Mouse (Mus musculus): ENCODE results near the gene Tmem184a. TPM values are rescaled to one million over a fixed set of nuclear protein-coding genes. Genes with fewer than 3 reads are reported as not detected.
A peak's percentile ranks its signal among the peaks of the same experiment; 100 is the strongest.

Tmem184a gene
- total RNA-seq, 2 experiments from 2014 or later: 0.96 to 1.4 TPM

DNA sequence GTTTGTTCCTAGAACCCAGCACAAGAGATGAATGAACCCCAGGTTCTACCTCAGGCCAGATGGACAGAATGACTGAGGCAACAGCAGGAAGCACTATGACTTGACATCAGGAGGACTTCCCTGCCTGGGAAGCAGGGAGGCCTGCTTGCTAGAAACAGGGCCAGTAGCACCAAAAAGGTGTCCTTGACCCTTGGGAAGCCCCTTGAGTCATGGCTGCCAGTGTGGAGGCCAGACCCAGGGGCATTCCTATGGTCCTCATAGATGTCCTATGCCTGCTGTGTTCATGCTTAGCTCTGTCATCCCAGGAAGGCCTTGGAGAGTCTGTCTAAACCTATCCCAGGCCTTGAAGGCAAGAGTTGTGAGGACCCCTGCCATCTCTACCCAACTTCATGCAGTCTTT lies 3.3 kb downstream of the Tmem184a start:
- DNase-seq: no peak
- intact Hi-C loops (cut with DNase I): loop anchor here (5.0 kb wide), 1 partner anchor 34 kb away; no protein-coding TSS in a partner anchor

DNA sequence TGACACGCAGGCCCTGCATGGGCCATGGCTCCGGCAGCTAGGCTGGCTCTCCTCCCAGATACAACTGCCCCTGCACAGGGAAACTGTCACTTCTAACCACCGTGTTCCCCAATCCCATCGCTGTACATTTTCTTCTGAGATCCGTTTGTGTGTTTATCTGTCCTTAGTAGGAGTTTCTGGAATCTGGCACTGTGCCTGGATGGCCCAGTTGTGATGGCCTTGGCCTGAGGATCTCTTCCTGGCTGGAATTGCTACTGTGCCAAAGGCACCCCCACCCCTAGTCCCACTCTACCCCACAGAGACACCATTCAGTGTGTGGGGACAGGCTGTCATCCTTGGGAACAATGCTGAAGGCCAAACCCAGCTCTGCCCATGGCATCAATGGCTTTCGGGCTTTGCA lies 3.8 kb downstream of the Tmem184a start:
- DNase-seq: no peak
- intact Hi-C loops (cut with DNase I): loop anchor here (5.0 kb wide), 1 partner anchor 34 kb away; no protein-coding TSS in a partner anchor

DNA sequence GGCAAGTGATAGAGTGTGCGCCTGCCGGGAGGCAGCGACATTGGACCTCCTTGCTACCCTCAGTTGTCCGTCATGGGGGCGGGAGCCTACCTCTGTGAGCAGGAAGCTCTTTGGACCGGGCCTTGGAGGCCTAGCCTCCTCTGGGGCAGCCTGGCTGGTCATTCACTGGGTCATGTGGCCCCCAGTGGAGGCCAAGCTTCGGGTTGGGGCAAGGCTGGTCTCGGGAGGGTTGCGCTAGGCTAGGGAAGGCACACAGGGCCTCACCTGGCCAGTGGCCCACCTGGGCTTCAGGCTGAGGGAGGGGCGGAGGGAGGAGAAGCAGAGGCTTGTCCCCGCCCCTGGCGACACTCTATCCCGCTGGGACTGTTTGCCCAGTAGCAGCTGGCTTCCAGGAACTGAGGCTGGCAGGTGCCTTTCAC lies 5.7 kb downstream of the Tmem184a start:
- intact Hi-C loops (cut with DNase I): no loop called here
- no peak for DNase-seq

DNA sequence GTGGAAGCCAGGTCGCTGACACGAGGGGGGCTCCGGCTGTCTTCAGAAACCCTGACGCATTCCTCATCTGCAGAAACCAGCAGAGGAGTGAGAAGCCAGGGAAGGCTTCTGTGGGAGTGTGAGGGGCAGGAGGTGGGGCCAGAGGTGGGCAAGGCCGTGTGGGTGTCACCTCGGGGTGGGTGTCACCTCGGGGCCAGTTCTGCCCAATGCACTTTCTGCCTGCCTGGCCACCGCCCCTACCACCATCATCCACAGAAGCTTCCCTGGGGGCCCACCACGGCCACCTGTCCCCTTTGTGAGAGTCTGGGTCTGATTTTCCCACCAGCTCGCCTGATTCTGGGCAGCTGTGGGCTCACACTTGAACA lies 6.6 kb downstream of the Tmem184a start:
- no peak for DNase-seq
- intact Hi-C loops (cut with DNase I): no loop called here

DNA sequence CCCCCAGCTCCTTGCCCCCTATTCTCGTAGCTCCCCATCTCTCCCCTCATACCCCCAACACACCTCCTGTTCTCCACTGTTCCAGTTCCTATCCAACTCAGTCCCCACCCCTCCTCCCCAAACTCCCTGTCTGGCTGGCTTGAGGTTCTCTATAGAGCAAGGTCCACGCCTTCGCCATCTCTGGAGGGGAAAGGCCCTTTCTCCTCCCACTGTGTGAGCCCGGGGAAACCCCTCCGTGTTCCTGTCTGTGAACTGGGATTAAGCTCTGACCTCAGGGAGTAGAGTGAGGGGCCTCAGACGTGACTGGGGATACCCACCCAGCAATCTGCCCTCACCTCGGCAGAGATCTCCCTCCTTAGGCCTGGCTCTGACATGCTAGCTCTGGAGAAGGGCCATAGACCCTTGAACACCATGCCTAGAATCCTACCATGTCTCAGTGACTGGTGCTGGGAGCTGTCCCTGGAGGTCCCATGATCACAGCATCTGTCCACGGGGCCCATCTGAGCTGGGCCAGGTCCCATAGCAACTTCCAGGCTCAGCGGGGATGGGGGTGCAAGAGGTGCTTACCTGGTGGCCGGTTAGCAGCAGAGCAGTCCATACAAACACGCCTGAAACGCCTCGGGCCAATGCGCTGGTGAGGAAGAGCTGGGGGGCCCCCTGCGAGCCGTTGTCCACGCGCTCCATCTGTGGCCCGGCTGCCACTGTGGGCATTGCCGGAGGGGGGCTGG lies 7.2 kb downstream of the Tmem184a start:
- intact Hi-C loops (cut with DNase I): no loop called here

DNA sequence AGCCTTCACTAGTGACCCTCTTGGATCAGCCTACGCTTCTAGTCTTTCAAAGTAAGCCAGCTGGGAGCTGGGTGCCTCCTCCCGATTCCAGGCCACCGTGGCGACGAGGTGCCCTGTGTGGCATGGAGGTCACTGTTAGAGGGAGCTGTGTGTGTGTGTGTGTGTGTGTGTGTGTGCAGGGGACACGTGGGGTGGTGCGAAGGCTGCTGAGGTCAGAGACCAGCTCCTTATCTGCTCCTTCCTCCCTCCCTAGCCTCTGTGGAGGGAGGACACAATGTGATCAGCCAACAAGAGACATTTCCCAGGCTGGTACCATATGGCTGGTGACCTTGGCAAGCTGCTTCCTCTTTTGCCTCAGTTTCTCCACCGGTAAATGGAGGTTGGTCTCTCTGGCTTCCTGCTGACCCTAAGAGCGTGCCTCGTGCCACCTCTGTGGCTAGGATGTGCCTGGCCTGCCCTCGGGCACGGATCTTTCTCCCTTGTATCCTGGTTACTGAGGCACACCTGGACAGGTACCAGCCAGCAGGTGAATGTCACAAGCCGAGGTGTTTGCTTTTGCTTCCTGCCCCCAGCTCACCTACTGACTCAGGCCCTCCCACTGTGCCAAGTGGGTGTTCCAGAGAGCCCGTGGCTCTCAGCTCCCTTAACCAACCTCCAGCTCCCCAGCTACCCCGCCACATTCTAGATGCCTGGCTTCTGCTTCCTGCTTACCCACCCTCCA lies 7.9 kb downstream of the Tmem184a start:
- intact Hi-C loops (cut with DNase I): no loop called here
- no peak for DNase-seq

More for the DNA sequence above, 7.2 kb downstream of the Tmem184a start:
- DNase-seq: no peak

DNA sequence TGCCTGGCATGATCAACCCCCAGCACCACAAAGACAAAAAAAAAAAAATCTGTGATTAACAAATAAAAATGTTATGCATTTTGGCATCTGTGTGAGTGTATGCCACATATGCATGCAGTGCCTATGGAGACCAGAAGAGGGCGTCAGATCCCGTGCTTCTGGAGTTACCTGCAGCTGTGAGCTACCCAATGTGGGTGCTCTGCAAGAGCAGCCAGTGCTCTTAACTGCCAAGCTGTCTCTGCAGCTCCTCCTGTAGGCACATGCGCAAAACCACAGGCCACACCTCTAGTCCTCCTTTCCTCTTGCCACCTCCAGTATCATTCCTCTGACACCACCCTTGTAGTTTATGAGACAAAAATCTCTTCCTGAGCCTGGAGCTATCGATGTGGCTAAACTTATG lies 10.3 kb downstream of the Tmem184a start:
- no peak for DNase-seq
- intact Hi-C loops (cut with DNase I): no loop called here

DNA sequence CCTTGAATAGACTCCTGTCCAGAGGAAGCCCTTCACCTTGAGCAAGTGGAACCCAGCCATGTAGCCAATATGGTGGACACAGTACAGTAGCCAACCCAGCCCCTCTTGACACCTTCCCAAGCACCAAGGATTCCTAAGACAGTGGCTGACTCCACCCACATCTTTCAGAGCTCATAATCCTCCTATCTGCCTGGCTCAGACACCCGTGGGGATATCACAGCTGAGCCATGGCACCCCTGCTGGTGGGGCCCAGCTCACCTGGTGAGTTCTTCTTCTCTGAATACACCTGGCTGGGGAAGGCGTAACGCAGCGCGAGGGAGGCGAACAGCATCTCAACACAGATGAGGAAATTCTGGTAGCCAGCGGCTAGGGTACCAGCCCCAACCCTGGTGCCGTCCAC lies 13.8 kb downstream of the Tmem184a start:
- intact Hi-C loops (cut with DNase I): no loop called here
- no peak for DNase-seq

DNA sequence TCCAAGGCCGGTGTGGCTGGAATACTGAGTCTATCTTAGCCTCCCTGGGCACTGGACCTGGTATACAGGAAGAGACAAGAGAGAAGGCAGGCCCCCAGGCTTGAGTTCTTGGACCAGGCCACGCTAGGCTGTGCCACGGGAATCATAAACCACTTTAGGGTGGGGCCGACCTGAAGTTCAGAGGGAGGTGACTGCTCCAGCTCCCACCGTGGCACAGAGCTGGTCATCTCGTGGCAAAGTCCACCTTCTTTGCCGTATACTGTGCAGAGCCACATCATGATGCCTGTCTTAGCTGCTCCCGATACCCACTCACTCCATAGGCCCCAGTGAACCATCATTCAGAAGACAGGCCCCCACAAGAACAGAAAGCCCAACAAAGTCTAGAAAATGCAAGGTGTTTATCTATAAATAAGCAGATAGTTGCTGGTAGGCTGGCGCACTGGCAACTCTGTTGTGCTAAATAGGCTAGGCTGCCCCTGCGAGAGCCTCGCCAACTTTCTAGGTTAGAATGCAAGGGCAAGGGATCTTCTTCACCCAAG lies 15.1 kb downstream of the Tmem184a start:
- DNase-seq: no peak

DNA sequence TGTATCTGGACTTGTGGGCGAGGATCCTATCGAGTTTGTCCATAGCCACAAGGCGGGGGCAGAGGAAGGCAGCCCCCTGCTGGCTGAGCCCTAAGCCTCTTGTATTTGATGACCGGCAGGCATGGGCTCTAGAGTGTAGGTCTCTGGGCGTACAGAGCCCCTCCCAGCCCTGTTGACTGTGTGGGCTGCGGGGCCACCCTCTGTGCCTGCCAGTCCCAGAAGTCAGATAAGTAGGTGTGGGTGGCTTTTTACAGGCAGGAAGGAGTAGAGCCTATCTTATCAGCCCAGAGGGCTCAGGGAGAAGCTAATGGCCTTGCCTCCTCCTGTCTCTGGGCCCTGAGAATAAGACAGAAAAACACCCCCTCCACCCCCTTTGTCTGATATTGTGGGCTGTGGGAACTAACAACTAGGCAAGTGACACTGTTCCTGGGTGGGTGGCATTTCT lies 15.6 kb downstream of the Tmem184a start:
- intact Hi-C loops (cut with DNase I): no loop called here
- no peak for DNase-seq

More for the DNA sequence above, 15.1 kb downstream of the Tmem184a start:
- intact Hi-C loops (cut with DNase I): no loop called here

DNA sequence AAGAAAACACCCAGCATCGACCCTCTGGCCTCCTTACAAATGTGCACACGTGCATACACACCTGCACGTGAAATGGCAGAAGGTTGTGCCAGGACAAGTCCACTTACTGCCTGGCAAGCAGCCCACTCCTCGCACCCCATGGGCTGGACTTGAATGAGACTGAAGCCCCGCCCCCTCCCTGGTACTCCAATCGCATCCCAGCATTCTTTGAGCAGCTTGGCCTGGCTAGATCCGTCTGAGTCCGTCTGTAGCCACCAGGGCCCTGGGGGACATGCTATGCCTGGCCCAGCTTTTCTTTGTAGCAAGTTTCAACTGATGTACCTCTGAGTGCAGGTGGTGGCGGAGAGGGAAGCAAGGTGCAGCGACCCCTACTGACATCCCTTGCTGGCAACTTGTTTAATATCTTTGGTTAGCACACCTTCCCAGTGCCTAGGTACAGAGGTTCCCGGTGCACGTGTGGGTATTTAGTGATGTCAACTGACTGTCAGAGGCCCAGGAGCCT lies 16.1 kb downstream of the Tmem184a start:
- intact Hi-C loops (cut with DNase I): no loop called here

DNA sequence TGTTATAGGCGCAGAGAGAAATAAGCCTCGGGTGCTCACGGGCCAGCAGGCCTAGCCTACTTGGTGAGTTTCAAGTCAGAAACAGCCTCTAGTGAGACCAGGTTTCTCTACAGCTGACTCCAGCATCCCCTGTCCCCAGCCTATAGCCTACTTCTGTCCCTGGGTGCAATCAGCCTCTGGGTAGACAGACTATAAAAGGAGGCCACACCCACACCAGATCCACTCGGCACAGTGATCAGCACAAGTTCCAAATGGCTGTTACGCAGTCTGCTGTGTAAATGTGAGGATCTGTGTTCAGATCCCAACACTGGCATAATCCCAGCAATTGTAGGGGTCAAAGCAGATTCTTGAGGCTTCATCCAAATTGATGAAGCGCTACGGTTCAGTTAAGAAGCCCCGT lies 16.6 kb downstream of the Tmem184a start:
- intact Hi-C loops (cut with DNase I): no loop called here
- DNase-seq: no peak

More for the DNA sequence above, 16.1 kb downstream of the Tmem184a start:
- DNase-seq: no peak

DNA sequence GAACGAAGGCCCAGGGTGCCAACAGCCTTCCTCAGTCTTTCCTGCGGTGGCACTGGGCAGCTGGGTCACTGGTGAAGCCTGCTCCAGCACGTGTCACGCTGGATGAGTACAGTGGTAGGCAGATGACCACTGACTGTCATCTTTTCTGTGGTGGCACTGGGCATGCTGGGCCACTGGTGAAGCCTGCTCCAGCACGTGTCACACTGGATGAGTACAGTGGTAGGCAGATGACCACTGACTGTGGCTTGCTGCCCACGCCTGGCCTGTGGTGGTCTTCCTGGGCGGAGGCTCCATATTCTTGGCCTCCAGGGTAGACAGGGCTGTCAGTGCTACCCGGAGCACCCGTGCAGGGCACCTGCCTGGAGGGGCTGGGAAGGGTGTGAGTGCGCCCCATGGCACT lies 17.8 kb downstream of the Tmem184a start:
- intact Hi-C loops (cut with DNase I): no loop called here
- DNase-seq: no peak

DNA sequence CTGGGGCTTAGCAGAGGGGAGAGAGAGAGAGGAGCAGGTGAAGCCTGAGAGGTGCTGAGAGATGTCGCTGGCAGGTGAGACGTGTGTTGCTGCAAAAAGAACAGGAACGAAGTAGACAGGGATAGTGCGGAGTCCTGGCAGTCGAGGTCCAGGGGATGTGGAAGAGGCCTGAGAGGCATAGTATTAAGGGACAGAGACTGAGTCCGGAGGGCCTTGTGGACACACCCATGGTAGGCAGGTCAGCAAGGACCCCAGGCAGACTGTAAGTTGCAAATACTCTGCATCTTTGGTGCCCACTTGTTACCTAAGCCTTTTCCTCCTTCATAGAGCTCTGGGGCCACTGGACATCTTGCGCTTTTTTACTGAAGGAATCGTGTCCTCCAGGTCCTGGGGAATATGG lies 18.5 kb downstream of the Tmem184a start:
- DNase-seq: no peak

DNA sequence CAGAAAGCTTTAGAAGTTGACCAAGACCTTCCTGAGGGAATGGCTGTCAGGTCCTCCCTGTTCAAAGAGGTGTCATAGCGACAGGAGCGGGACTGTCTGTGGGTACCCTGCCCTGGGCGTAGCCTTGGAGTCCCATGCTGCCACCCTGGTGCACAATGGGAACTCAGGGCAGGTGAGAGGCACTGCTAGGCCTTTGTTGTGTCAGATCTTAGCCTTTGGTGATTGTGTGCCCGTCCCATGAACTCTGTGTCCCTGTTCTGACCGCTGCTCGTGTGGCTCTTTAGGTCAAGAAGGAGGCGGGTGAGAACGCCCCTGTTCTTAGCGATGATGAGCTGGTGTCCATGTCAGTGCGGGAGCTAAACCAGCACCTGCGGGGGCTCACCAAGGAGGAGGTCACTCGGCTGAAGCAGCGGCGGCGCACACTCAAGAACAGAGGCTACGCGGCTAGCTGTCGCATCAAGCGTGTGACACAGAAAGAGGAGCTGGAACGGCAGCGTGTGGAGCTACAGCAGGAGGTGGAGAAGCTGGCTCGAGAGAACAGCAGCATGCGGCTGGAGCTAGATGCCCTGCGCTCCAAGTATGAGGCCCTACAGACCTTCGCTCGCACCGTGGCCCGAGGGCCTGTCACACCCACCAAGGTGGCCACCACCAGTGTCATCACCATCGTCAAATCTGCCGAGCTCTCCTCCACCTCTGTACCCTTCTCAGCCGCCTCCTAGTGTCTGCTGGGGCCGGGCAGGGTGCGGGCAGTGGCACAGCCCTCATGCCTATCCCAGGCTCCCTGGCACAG lies 19.7 kb downstream of the Tmem184a start:
- no peak for DNase-seq
- intact Hi-C loops (cut with DNase I): no loop called here

More for the DNA sequence above, 18.5 kb downstream of the Tmem184a start:
- intact Hi-C loops (cut with DNase I): no loop called here

DNA sequence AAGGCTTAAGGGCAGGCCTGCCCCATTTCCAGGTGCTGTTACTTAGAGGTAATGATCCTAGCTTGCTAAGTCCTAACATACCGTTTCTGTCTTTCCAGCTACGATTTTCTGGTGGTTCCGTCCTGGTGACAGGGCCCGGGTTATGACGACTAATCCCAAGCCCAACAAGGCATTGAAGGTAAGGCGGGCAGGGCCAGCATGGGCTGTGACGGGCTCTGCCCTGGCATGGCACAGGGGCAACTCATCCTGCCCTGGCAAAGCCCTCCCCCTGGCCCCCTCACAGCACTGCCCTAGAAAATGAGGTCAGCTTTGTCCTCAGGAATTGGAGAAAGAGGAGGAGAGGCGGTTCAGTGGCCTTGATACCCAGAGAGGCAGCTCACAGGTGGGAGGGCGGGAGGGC lies 20.7 kb downstream of the Tmem184a start:
- no peak for DNase-seq
- intact Hi-C loops (cut with DNase I): no loop called here

DNA sequence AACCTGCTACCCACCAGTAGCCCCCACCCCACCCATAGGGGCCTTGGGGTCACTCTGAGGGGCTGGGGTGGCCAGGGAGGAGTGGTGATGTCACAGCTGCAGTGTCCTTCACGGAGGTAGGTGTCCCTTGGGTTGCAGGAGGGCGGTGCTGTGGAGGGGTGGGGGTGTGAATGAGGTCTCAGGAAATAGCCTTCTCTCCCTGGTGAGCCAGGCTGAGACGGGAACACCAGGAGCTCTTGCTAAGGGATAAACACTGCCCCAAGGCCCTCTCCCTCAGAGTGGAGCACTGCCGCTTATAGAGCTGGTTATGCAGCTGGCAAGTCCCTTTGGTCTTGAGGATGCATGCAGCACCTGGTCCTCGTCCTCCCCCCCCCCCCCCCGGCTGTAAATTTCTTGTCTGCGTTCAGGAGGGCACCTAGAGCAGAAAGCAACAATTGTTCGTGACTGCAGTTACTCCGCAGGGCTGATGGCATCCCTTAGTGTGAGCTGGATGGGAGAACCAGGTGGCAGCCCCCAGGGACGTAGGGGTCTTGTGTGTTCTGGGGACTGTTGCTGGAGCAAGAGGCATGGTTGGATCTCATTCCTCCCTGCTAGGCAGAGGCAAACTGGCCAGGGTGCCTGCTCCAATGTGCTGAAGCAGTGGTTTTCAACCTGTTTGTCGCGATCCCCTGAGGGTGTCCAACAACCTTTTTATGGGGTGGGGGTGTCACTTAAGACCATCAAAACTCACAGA lies 21.4 kb downstream of the Tmem184a start:
- intact Hi-C loops (cut with DNase I): no loop called here
- DNase-seq: no peak

DNA sequence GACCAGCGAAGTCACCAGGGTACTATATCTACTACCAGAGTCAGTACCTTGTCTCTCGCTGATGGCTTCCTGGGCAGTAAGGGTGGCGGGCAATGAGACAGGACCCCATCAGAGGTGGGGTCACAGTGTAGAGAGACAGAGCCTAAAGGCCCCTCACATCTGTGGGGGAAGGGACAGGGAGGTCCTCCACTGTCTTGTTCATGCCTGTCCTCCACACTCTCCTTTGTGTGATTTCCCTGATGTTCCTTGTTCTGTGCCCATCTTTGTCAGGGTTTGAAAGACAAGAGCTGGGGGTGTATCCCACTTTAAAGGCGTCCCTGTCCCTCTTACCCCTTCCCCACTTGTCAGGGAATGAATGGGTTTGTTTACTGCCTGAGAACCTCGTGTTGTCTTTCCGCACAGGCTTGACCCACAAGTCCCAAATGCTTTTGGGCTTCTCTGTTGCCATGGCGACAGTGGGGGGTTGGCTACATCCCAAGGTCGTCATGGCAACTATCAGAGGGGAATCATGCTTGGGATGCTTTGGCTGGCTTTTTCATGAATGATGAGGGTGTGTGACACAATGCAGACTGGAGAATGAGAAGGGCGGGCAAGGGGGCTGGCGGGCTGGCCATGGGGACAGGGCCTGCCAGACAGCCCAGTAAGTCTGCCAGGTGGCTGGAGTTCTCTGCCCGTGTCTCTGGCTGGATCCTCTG lies 22.1 kb downstream of the Tmem184a start:
- DNase-seq: peak; percentile 81 to 88
- intact Hi-C loops (cut with DNase I): no loop called here

DNA sequence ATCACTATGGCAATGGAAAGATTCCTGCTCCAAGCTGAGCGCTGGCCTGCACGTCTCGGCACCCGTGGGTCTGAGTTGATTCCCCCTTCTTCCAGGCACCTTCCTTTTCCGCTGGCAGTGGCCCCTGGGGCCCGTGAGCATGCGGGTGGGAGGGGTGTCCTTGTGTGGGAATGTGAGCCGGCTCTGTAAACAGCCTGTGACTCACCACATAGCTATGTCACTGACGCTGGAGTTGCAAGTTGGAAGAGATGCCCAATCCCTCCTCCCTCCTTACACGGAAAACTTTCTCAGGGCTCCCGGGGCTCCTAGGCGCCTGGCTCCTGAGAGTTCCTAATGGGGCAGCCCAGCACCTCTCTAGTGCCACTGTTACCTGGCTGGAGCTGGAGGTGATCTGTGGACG lies 22.8 kb downstream of the Tmem184a start:
- intact Hi-C loops (cut with DNase I): no loop called here
- DNase-seq: peak; percentile 79 to 91
